Mouse (Mus musculus): ENCODE data around the gene Slc22a6. TPM values are rescaled to one million over a fixed set of nuclear protein-coding genes. Genes with fewer than 3 reads are reported as not detected.
A peak's percentile ranks its signal among the peaks of the same experiment; 100 is the strongest.

The Slc22a6 gene
- polyA plus RNA-seq, 1 experiment from 2014 or later: 0.10 TPM

DNA sequence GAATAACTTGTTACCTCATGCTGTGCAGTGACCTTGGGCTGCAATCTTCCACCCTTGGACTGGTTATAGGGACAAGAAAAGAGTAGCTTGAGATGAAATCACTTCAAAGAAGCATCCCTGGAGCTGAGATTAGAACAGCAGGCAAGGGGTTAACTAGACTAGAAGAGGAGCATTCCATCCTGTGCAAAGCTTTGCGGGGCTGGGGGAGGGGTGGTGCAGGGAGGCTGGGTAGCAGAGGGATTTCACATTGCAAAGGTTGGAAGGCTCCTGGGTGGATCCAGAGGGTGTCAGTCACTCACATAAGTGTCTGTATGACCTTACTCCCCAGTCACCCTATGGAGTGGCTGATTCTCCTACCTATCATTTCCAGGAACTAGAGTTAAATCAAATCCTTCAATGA, 23.3 kb upstream of the Slc22a6 start:
- Histone ChIP-seq H3K4me3 (ENCODE audit: low read depth, low read length) (no peak overlapping the region), H3K27me3 (ENCODE audit: control insufficient read depth, insufficient read depth, low read length) (no peaks in the 10 kb centered on the region), H3K27ac (replicated peaks; ENCODE audit: low read depth, low read length) (no peak overlapping the region), H3K4me2 (ENCODE audit: low read depth, low read length) (no peak overlapping the region), H3K9me3 (replicated peaks; ENCODE audit: control insufficient read depth, low read length) (no peaks in the 10 kb centered on the region), H3K36me3 (replicated peaks; ENCODE audit: control insufficient read depth, insufficient read depth, low read depth, low read length) (no peaks in the 10 kb centered on the region), H3K4me1 (ENCODE audit: control insufficient read depth, insufficient read depth, low read length) (peaks cover 3% of the 10 kb centered on the region; the same call in 1 of the 2 replicates), H3K9ac (replicated peaks; ENCODE audit: low read length) (0 out of 2 replicates have a peak overlapping the region, but pooled peaks have one; percentile 18)
- peak; percentile 53 for DNase-seq (ENCODE audit: low spot score)
- ATAC-seq (replicated peaks; ENCODE audit: insufficient number of reproducible peaks, low FRiP score, low TSS enrichment, low read depth): peak; percentile 55; the same call in 1 of the 2 replicates
- 4% methylated on average over 1 of the region's 1 CpGs for WGBS

DNA sequence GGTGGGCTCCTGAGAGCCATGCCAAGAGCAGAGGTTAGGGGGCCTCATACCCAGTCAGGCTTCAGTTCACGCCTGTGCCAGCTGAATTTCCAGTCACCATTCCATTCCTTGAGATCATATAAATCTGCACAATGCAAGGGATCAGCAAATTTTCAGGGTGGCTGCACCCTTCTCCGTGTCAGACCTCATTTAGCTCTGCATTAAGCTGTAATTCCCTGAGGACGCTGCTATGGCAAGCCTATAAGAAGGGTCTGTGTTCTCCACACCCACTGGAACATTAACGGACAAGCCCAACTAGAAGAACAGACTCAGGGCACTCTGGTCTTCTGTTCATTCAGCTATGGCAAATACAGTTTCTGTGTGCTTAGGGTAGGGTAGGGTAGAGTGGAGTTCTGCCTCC, 20.6 kb upstream of the Slc22a6 start:
- no peak for ATAC-seq (replicated peaks; ENCODE audit: insufficient number of reproducible peaks, low FRiP score, low TSS enrichment, low read depth)
- H3K4me1 ChIP-seq (ENCODE audit: control insufficient read depth, insufficient read depth, low read length): peaks cover 3% of the 10 kb centered on the region; the same call in 1 of the 2 replicates
- WGBS: 60% methylated on average over 4 of the region's 4 CpGs

GRCm38 (mm10) chr19:8599229-8599628, 18.6 kb upstream of the Slc22a6 start:
- DNase-seq (ENCODE audit: low spot score) (no peak), ATAC-seq (replicated peaks; ENCODE audit: insufficient number of reproducible peaks, low FRiP score, low TSS enrichment, low read depth) (no peak)
- Histone ChIP-seq H3K9ac (replicated peaks; ENCODE audit: low read length) (no peak overlapping the region), H3K4me3 (ENCODE audit: low read depth, low read length) (no peak overlapping the region), H3K36me3 (replicated peaks; ENCODE audit: control insufficient read depth, insufficient read depth, low read depth, low read length) (no peaks in the 10 kb centered on the region), H3K27ac (replicated peaks; ENCODE audit: low read depth, low read length) (no peak overlapping the region), H3K27me3 (ENCODE audit: control insufficient read depth, insufficient read depth, low read length) (no peaks in the 10 kb centered on the region), H3K4me2 (ENCODE audit: low read depth, low read length) (no peak overlapping the region), H3K4me1 (ENCODE audit: control insufficient read depth, insufficient read depth, low read length) (peaks cover 3% of the 10 kb centered on the region; the same call in 1 of the 2 replicates), H3K9me3 (replicated peaks; ENCODE audit: control insufficient read depth, low read length) (no peaks in the 10 kb centered on the region)
- WGBS: 72% methylated on average over 2 of the region's 2 CpGs

More for the DNA sequence above, 20.6 kb upstream of the Slc22a6 start:
- Histone ChIP-seq H3K27ac (replicated peaks; ENCODE audit: low read depth, low read length) (no peak overlapping the region), H3K4me2 (ENCODE audit: low read depth, low read length) (no peak overlapping the region), H3K9me3 (replicated peaks; ENCODE audit: control insufficient read depth, low read length) (no peaks in the 10 kb centered on the region), H3K4me3 (ENCODE audit: low read depth, low read length) (no peak overlapping the region), H3K27me3 (ENCODE audit: control insufficient read depth, insufficient read depth, low read length) (no peaks in the 10 kb centered on the region), H3K36me3 (replicated peaks; ENCODE audit: control insufficient read depth, insufficient read depth, low read depth, low read length) (no peaks in the 10 kb centered on the region), H3K9ac (replicated peaks; ENCODE audit: low read length) (no peak overlapping the region)
- no peak for DNase-seq (ENCODE audit: low spot score)

DNA sequence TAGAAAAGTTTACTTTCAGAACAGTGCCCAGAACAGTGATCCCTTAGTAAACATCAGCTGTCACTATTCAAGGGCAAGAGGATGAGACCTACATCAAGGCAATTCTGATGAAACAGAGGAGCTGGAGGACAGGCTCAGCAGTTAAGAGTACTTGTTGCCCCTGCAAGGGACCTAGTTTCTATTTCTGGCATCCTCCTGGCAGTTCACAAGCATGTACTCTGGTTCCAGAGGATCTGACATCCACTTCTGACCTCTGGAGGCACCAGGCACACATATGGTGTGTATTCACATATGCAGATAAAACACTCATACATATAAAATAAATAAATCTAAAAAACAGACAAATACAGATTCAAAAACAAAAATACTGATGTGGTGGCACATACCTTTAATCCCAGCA, 15.9 kb upstream of the Slc22a6 start:
- H3K4me3 ChIP-seq (ENCODE audit: low read depth, low read length): no peak overlapping the region
- no peaks in the 10 kb centered on the region for H3K27me3 ChIP-seq (ENCODE audit: control insufficient read depth, insufficient read depth, low read length)
- H3K27ac ChIP-seq (replicated peaks; ENCODE audit: low read depth, low read length): no peak overlapping the region
- H3K36me3 ChIP-seq (replicated peaks; ENCODE audit: control insufficient read depth, insufficient read depth, low read depth, low read length): no peaks in the 10 kb centered on the region
- DNase-seq (ENCODE audit: low spot score): no peak
- no peak for ATAC-seq (replicated peaks; ENCODE audit: insufficient number of reproducible peaks, low FRiP score, low TSS enrichment, low read depth)
- H3K4me1 ChIP-seq (ENCODE audit: control insufficient read depth, insufficient read depth, low read length): no peaks in the 10 kb centered on the region
- H3K9me3 ChIP-seq (replicated peaks; ENCODE audit: control insufficient read depth, low read length): no peaks in the 10 kb centered on the region
- no peak overlapping the region for H3K9ac ChIP-seq (replicated peaks; ENCODE audit: low read length)
- no peak overlapping the region for H3K4me2 ChIP-seq (ENCODE audit: low read depth, low read length)

DNA sequence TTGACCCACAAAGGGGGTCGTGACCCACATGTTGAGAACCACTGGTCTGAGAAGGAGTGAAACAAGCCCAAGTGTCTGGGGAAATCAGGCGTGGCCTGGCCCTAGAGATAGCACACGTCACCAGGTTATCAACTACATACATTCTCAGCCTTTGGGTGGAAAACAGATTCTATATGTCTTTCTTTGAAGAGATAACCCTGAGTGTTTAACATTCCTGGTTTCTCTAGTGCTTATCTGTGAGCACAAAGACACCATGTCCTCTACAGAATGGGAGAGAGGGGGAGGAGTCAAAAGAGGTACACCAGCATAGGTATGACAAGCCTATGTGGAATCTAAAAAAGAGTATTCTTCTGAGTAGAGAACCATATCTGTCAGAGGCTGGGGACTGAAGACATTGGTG, 14.9 kb upstream of the Slc22a6 start:
- Histone ChIP-seq H3K4me2 (ENCODE audit: low read depth, low read length) (no peak overlapping the region), H3K27me3 (ENCODE audit: control insufficient read depth, insufficient read depth, low read length) (no peaks in the 10 kb centered on the region), H3K9ac (replicated peaks; ENCODE audit: low read length) (no peak overlapping the region), H3K4me1 (ENCODE audit: control insufficient read depth, insufficient read depth, low read length) (no peaks in the 10 kb centered on the region), H3K36me3 (replicated peaks; ENCODE audit: control insufficient read depth, insufficient read depth, low read depth, low read length) (no peaks in the 10 kb centered on the region), H3K27ac (replicated peaks; ENCODE audit: low read depth, low read length) (no peak overlapping the region), H3K4me3 (ENCODE audit: low read depth, low read length) (no peak overlapping the region), H3K9me3 (replicated peaks; ENCODE audit: control insufficient read depth, low read length) (no peaks in the 10 kb centered on the region)
- WGBS: 70% methylated on average over 3 of the region's 3 CpGs
- ATAC-seq (replicated peaks; ENCODE audit: insufficient number of reproducible peaks, low FRiP score, low TSS enrichment, low read depth) (no peak), DNase-seq (ENCODE audit: low spot score) (no peak)

GRCm38 (mm10) chr19:8604536-8605240, 13.2 kb upstream of the Slc22a6 start:
- no peak for ATAC-seq (replicated peaks; ENCODE audit: insufficient number of reproducible peaks, low FRiP score, low TSS enrichment, low read depth)
- H3K9me3 ChIP-seq (replicated peaks; ENCODE audit: control insufficient read depth, low read length): no peaks in the 10 kb centered on the region
- no peak overlapping the region for H3K9ac ChIP-seq (replicated peaks; ENCODE audit: low read length)
- no peak overlapping the region for H3K27ac ChIP-seq (replicated peaks; ENCODE audit: low read depth, low read length)
- no peak for DNase-seq (ENCODE audit: low spot score)
- H3K4me3 ChIP-seq (ENCODE audit: low read depth, low read length): no peak overlapping the region
- no peaks in the 10 kb centered on the region for H3K36me3 ChIP-seq (replicated peaks; ENCODE audit: control insufficient read depth, insufficient read depth, low read depth, low read length)
- 90% methylated on average over 8 of the region's 8 CpGs for WGBS
- H3K27me3 ChIP-seq (ENCODE audit: control insufficient read depth, insufficient read depth, low read length): no peaks in the 10 kb centered on the region
- no peak overlapping the region for H3K4me2 ChIP-seq (ENCODE audit: low read depth, low read length)
- no peaks in the 10 kb centered on the region for H3K4me1 ChIP-seq (ENCODE audit: control insufficient read depth, insufficient read depth, low read length)

DNA sequence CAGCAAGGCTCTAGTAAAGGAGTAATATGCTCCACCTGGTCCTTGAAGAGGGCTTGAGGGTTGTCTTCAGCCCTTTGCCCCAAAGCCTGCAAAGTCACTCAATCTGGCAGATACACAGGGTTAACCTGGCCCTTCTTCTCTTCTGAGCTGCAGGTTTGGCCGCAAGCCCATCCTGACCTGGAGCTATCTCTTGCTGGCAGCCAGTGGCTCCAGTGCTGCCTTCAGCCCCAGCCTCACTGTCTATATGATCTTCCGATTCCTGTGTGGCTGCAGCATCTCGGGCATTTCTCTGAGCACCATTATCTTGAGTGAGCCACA, 12.6 kb upstream of the Slc22a6 start:
- H3K4me3 ChIP-seq (ENCODE audit: low read depth, low read length): no peak overlapping the region
- H3K4me2 ChIP-seq (ENCODE audit: low read depth, low read length): no peak overlapping the region
- H3K36me3 ChIP-seq (replicated peaks; ENCODE audit: control insufficient read depth, insufficient read depth, low read depth, low read length): no peaks in the 10 kb centered on the region
- H3K9ac ChIP-seq (replicated peaks; ENCODE audit: low read length): no peak overlapping the region
- no peaks in the 10 kb centered on the region for H3K4me1 ChIP-seq (ENCODE audit: control insufficient read depth, insufficient read depth, low read length)
- no peak for ATAC-seq (replicated peaks; ENCODE audit: insufficient number of reproducible peaks, low FRiP score, low TSS enrichment, low read depth)
- no peaks in the 10 kb centered on the region for H3K9me3 ChIP-seq (replicated peaks; ENCODE audit: control insufficient read depth, low read length)
- no peak for DNase-seq (ENCODE audit: low spot score)
- H3K27me3 ChIP-seq (ENCODE audit: control insufficient read depth, insufficient read depth, low read length): no peaks in the 10 kb centered on the region
- 82% methylated on average over 3 of the region's 3 CpGs for WGBS
- no peak overlapping the region for H3K27ac ChIP-seq (replicated peaks; ENCODE audit: low read depth, low read length)

DNA sequence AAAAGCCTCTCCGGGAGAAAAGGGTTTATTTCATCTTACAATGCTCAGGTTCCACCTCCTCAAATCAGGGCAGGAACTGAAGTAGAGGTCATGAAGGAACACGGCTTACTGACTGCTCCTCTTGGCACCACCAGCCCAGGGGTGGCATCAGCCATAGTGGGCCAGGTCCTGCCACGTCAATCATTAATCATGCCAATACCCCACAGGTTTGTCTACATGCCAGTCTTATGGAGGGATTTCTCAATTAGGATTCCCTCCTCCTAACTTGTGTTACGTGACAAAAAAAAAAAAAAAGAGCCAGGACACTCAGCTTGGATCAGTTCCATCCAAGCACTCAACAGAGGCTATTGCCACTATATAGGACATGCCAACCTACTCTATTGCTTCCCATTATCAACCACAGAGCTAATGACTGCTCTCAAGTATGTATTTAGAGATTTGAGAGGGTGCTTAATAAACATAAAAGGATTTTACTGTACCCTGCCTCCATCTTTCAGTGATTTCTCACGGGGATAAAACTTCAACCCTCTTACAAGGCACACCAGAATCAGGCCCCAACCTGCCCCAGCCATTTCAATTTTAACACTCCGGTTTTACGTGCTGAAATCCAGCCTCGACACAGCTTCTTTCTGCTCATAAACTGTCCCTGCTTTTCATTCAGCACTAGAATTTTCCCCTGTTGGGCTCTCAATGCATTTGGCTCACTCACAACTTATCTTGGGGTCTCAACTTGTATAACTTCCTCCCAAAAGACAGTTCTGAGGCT, 6.3 kb upstream of the Slc22a6 start:
- WGBS: 85% methylated on average over 8 of the region's 8 CpGs

More for the DNA sequence above, 6.3 kb upstream of the Slc22a6 start:
- no peak overlapping the region for H3K27ac ChIP-seq (replicated peaks; ENCODE audit: low read depth, low read length)
- H3K9ac ChIP-seq (replicated peaks; ENCODE audit: low read length): no peak overlapping the region
- H3K36me3 ChIP-seq (replicated peaks; ENCODE audit: control insufficient read depth, insufficient read depth, low read depth, low read length): no peaks in the 10 kb centered on the region
- no peak overlapping the region for H3K4me3 ChIP-seq (ENCODE audit: low read depth, low read length)
- H3K9me3 ChIP-seq (replicated peaks; ENCODE audit: control insufficient read depth, low read length): no peaks in the 10 kb centered on the region
- H3K27me3 ChIP-seq (ENCODE audit: control insufficient read depth, insufficient read depth, low read length): no peaks in the 10 kb centered on the region
- ATAC-seq (replicated peaks; ENCODE audit: insufficient number of reproducible peaks, low FRiP score, low TSS enrichment, low read depth): no peak
- no peak overlapping the region for H3K4me2 ChIP-seq (ENCODE audit: low read depth, low read length)
- no peaks in the 10 kb centered on the region for H3K4me1 ChIP-seq (ENCODE audit: control insufficient read depth, insufficient read depth, low read length)
- DNase-seq (ENCODE audit: low spot score): no peak
